Mouse (Mus musculus): ENCODE measurements around the gene Tmem265. TPM values are rescaled to one million over a fixed set of nuclear protein-coding genes. Genes with fewer than 3 reads are reported as not detected.
A peak's percentile ranks its signal among the peaks of the same experiment; 100 is the strongest.

The Tmem265 gene
- polyA plus RNA-seq, 1 experiment from 2014 or later, result 4.3 TPM

- H3K4me1 ChIP-seq (ENCODE audit: control insufficient read depth, low read depth, low read length), result no peaks in the 10 kb centered on the region
- no peak overlapping the region for H3K9ac ChIP-seq (ENCODE audit: low read depth, low read length)
- H3K36me3 ChIP-seq (ENCODE audit: control insufficient read depth, insufficient read depth), result peaks cover 59% of the 10 kb centered on the region
- ATAC-seq (ENCODE audit: low read depth), result no peak
- H3K27me3 ChIP-seq (ENCODE audit: control insufficient read depth, insufficient read depth, low read depth, low read length), result no peaks in the 10 kb centered on the region
- no peak overlapping the region for H3K4me2 ChIP-seq (ENCODE audit: low read depth, low read length)
- WGBS (ENCODE audit: insufficient replicate concordance), result 93% methylated on average over 7 of the region's 7 CpGs
- H3K27ac ChIP-seq (ENCODE audit: low read length), result no peak overlapping the region
- H3K9me3 ChIP-seq (replicated peaks; ENCODE audit: control insufficient read depth, low read length), result no peaks in the 10 kb centered on the region
- no peak overlapping the region for H3K4me3 ChIP-seq (ENCODE audit: low read depth, low read length)
Measured at GRCm38 (mm10) chr7:127600612-127601011, 39.4 kb downstream of the Tmem265 start.

GRCm38 (mm10) chr7:127601735-127602134 is 40.5 kb downstream of the Tmem265 start:
- Histone ChIP-seq H3K4me2 (ENCODE audit: low read depth, low read length) (no peak overlapping the region), H3K4me1 (ENCODE audit: control insufficient read depth, low read depth, low read length) (no peaks in the 10 kb centered on the region), H3K27me3 (ENCODE audit: control insufficient read depth, insufficient read depth, low read depth, low read length) (no peaks in the 10 kb centered on the region), H3K9ac (ENCODE audit: low read depth, low read length) (no peak overlapping the region), H3K27ac (ENCODE audit: low read length) (no peak overlapping the region), H3K4me3 (ENCODE audit: low read depth, low read length) (no peak overlapping the region), H3K36me3 (ENCODE audit: control insufficient read depth, insufficient read depth) (peaks cover 48% of the 10 kb centered on the region), H3K9me3 (replicated peaks; ENCODE audit: control insufficient read depth, low read length) (no peaks in the 10 kb centered on the region)
- 78% methylated on average over 4 of the region's 4 CpGs for WGBS (ENCODE audit: insufficient replicate concordance)
- no peak for ATAC-seq (ENCODE audit: low read depth)

GRCm38 (mm10) chr7:127602903-127603302 is 41.7 kb downstream of the Tmem265 start:
- Histone ChIP-seq H3K9ac (ENCODE audit: low read depth, low read length) (no peak overlapping the region), H3K36me3 (ENCODE audit: control insufficient read depth, insufficient read depth) (peaks cover 36% of the 10 kb centered on the region), H3K4me1 (ENCODE audit: control insufficient read depth, low read depth, low read length) (no peaks in the 10 kb centered on the region), H3K27ac (ENCODE audit: low read length) (no peak overlapping the region), H3K27me3 (ENCODE audit: control insufficient read depth, insufficient read depth, low read depth, low read length) (no peaks in the 10 kb centered on the region), H3K4me3 (ENCODE audit: low read depth, low read length) (no peak overlapping the region), H3K9me3 (replicated peaks; ENCODE audit: control insufficient read depth, low read length) (no peaks in the 10 kb centered on the region), H3K4me2 (ENCODE audit: low read depth, low read length) (no peak overlapping the region)
- 87% methylated on average over 2 of the region's 2 CpGs for WGBS (ENCODE audit: insufficient replicate concordance)
- ATAC-seq (ENCODE audit: low read depth), result no peak

- Histone ChIP-seq H3K9me3 (replicated peaks; ENCODE audit: control insufficient read depth, low read length) (no peaks in the 10 kb centered on the region), H3K36me3 (ENCODE audit: control insufficient read depth, insufficient read depth) (peaks cover 30% of the 10 kb centered on the region), H3K4me2 (ENCODE audit: low read depth, low read length) (no peak overlapping the region), H3K4me3 (ENCODE audit: low read depth, low read length) (no peak overlapping the region), H3K27ac (ENCODE audit: low read length) (no peak overlapping the region), H3K4me1 (ENCODE audit: control insufficient read depth, low read depth, low read length) (no peaks in the 10 kb centered on the region), H3K27me3 (ENCODE audit: control insufficient read depth, insufficient read depth, low read depth, low read length) (no peaks in the 10 kb centered on the region), H3K9ac (ENCODE audit: low read depth, low read length) (no peak overlapping the region)
- 73% methylated on average over 10 of the region's 10 CpGs for WGBS (ENCODE audit: insufficient replicate concordance)
- no peak for ATAC-seq (ENCODE audit: low read depth)
Measured at GRCm38 (mm10) chr7:127604256-127604655, 43.1 kb downstream of the Tmem265 start.

GRCm38 (mm10) chr7:127607150-127607549 is 46.0 kb downstream of the Tmem265 start:
- Histone ChIP-seq H3K9ac (ENCODE audit: low read depth, low read length) (no peak overlapping the region), H3K4me2 (ENCODE audit: low read depth, low read length) (no peak overlapping the region), H3K4me3 (ENCODE audit: low read depth, low read length) (no peak overlapping the region), H3K4me1 (ENCODE audit: control insufficient read depth, low read depth, low read length) (no peaks in the 10 kb centered on the region), H3K27ac (ENCODE audit: low read length) (no peak overlapping the region), H3K9me3 (replicated peaks; ENCODE audit: control insufficient read depth, low read length) (no peaks in the 10 kb centered on the region), H3K27me3 (ENCODE audit: control insufficient read depth, insufficient read depth, low read depth, low read length) (no peaks in the 10 kb centered on the region), H3K36me3 (ENCODE audit: control insufficient read depth, insufficient read depth) (peaks cover 31% of the 10 kb centered on the region)
- ATAC-seq (ENCODE audit: low read depth), result no peak
- WGBS (ENCODE audit: insufficient replicate concordance), result 70% methylated on average over 6 of the region's 6 CpGs

GRCm38 (mm10) chr7:127611011-127611410 is 49.8 kb downstream of the Tmem265 start:
- Histone ChIP-seq H3K4me2 (ENCODE audit: low read depth, low read length) (no peak overlapping the region), H3K4me3 (ENCODE audit: low read depth, low read length) (no peak overlapping the region), H3K9me3 (replicated peaks; ENCODE audit: control insufficient read depth, low read length) (no peaks in the 10 kb centered on the region), H3K27ac (ENCODE audit: low read length) (no peak overlapping the region), H3K4me1 (ENCODE audit: control insufficient read depth, low read depth, low read length) (peaks cover 10% of the 10 kb centered on the region), H3K27me3 (ENCODE audit: control insufficient read depth, insufficient read depth, low read depth, low read length) (peaks cover 14% of the 10 kb centered on the region), H3K36me3 (ENCODE audit: control insufficient read depth, insufficient read depth) (peaks cover 18% of the 10 kb centered on the region), H3K9ac (ENCODE audit: low read depth, low read length) (no peak overlapping the region)
- ATAC-seq (ENCODE audit: low read depth), result no peak
- WGBS (ENCODE audit: insufficient replicate concordance), result 92% methylated on average over 29 of the region's 29 CpGs

GRCm38 (mm10) chr7:127611561-127611960 is 50.4 kb downstream of the Tmem265 start:
- H3K4me2 ChIP-seq (ENCODE audit: low read depth, low read length), result no peak overlapping the region
- WGBS (ENCODE audit: insufficient replicate concordance), result 92% methylated on average over 26 of the region's 26 CpGs
- no peak overlapping the region for H3K4me3 ChIP-seq (ENCODE audit: low read depth, low read length)
- H3K4me1 ChIP-seq (ENCODE audit: control insufficient read depth, low read depth, low read length), result peaks cover 10% of the 10 kb centered on the region
- peaks cover 14% of the 10 kb centered on the region for H3K27me3 ChIP-seq (ENCODE audit: control insufficient read depth, insufficient read depth, low read depth, low read length)
- H3K9ac ChIP-seq (ENCODE audit: low read depth, low read length), result no peak overlapping the region
- no peaks in the 10 kb centered on the region for H3K9me3 ChIP-seq (replicated peaks; ENCODE audit: control insufficient read depth, low read length)
- ATAC-seq (ENCODE audit: low read depth), result no peak
- H3K36me3 ChIP-seq (ENCODE audit: control insufficient read depth, insufficient read depth), result peaks cover 18% of the 10 kb centered on the region
- H3K27ac ChIP-seq (ENCODE audit: low read length), result no peak overlapping the region

- WGBS (ENCODE audit: insufficient replicate concordance), result 78% methylated on average over 8 of the region's 8 CpGs
- Histone ChIP-seq H3K27me3 (ENCODE audit: control insufficient read depth, insufficient read depth, low read depth, low read length) (peaks cover 14% of the 10 kb centered on the region), H3K4me2 (ENCODE audit: low read depth, low read length) (peak overlapping the region; percentile 90; the same call in 1 of the 2 replicates), H3K4me1 (ENCODE audit: control insufficient read depth, low read depth, low read length) (peaks cover 10% of the 10 kb centered on the region), H3K36me3 (ENCODE audit: control insufficient read depth, insufficient read depth) (peaks cover 18% of the 10 kb centered on the region), H3K27ac (ENCODE audit: low read length) (no peak overlapping the region), H3K4me3 (ENCODE audit: low read depth, low read length) (no peak overlapping the region; the same call in 1 of the 2 replicates), H3K9me3 (replicated peaks; ENCODE audit: control insufficient read depth, low read length) (no peaks in the 10 kb centered on the region), H3K9ac (ENCODE audit: low read depth, low read length) (no peak overlapping the region)
- no peak for ATAC-seq (ENCODE audit: low read depth)
Measured at GRCm38 (mm10) chr7:127613501-127613900, 52.3 kb downstream of the Tmem265 start.

- H3K9ac ChIP-seq (ENCODE audit: low read depth, low read length), result peak overlapping the region; percentile 79
- peak overlapping the region; percentile 90 for H3K4me2 ChIP-seq (ENCODE audit: low read depth, low read length)
- peaks cover 18% of the 10 kb centered on the region for H3K36me3 ChIP-seq (ENCODE audit: control insufficient read depth, insufficient read depth)
- peaks cover 10% of the 10 kb centered on the region for H3K4me1 ChIP-seq (ENCODE audit: control insufficient read depth, low read depth, low read length)
- peaks cover 14% of the 10 kb centered on the region for H3K27me3 ChIP-seq (ENCODE audit: control insufficient read depth, insufficient read depth, low read depth, low read length)
- H3K9me3 ChIP-seq (replicated peaks; ENCODE audit: control insufficient read depth, low read length), result no peaks in the 10 kb centered on the region
- 31% methylated on average over 8 of the region's 8 CpGs for WGBS (ENCODE audit: insufficient replicate concordance)
- H3K4me3 ChIP-seq (ENCODE audit: low read depth, low read length), result peak overlapping the region; percentile 82
- no peak overlapping the region; the same call in 1 of the 2 replicates for H3K27ac ChIP-seq (ENCODE audit: low read length)
- peak; percentile 39; the same call in 1 of the 2 replicates for ATAC-seq (ENCODE audit: low read depth)
Measured at GRCm38 (mm10) chr7:127614091-127614490, 52.9 kb downstream of the Tmem265 start.
